Mouse (Mus musculus) spleen, postnatal 10 days (tissue): Measurements from ENCODE around the gene Arntl.
A peak's percentile ranks its signal among the peaks of the same experiment; 100 is the strongest.

Experiments used
- DNase-seq, 2 experiments: peaks; one replicate each; pipeline ENCODE4 v3.0.0; 2021 to 2022; ENCODE audit warnings: low spot score in 2 of 2

Gene Arntl

DNA sequence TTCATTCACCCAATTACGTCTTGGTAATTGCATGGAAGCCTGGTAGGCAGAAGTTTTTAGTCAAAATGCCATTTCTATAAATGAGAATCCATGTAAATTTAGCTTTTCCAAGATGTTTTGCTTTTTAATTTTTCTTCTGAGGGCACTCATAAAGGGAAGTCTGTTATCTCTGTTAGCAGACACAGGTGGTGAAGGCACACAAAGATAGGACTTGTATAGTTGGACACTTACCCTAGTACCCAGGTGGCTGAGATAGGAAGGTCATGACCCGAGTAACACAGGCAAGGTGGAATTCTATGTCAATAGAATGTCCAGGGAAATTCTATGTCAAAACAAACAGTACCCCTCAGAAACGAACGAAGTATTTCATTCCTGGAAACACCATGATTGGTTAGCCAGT is 84.9 kb downstream of the Arntl start:
- no peak for DNase-seq

DNA sequence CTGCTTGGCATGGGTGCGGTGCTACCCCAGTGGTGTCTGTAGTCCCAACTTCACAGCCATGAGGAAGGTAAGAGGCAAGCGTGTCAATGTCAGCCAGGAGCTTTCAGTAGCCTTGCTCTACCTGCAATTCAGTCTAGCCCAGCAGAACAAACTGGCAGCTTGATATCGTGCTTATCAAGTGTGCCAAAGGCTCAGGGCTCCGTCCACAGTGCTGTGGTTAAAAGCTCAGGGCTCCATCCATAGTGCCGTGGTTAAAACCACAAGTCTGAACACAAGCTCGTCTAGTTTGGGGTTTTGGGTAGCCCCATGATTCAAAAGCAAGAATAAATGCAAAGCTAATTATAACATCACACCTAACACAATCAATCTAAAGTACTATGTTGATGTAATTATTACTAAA is 87.3 kb downstream of the Arntl start:
- no peak for DNase-seq

DNA sequence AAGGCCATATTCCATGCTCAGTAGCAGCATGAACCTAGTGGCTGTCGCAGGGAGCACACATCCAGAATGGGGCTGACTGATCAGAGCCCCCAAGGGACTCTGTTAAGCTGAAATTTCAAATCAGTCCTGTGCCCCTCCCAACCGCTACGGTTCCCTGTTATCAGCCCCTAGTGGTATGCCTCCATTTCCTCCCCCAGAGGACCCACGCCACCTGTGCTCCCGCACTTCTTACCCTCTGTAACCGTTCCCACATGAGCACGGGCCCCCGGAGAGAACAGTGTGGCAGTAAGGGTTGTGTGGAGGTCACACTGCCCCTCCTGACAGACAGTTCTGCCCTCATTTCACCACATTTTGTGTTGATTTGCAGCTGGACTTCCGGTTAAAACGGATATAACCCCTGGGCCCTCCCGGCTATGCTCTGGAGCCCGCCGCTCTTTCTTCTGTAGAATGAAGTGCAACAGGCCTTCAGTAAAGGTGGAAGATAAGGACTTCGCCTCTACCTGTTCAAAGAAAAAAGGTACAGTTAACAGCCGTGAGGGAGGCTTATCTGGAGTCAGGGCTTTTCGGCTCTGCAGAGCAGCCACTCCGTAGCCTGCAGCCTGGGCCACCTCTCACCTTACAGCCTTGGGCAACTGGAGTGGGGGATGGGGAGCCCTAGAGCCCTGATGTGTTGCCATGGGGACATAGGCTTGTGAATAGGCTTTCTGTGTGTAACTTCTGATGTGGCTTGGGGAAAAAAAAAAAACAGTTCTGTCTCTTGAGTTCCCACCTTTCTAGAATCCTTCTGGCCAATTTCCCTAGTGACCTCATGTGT is 88.0 kb downstream of the Arntl start:
- peak; percentile 20 to 49 for DNase-seq

DNA sequence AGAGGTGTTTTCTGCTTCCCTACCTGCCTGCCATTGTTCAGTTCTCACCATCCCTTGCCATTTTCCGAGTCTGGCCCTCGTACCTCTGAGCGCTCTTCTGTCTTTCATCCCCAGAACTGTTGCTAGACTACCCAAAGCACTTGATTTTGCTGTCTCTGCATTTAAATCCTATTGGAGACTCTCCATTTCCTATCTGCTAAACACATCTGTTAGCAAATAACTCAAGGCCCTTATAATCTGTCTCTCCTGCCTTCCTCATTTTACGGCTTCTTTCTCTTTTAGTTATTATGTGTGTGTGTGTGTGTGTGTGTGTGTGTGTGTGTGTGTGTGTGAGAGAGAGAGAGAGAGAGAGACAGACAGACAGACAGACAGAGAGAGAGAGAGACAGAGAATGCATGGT is 90.5 kb downstream of the Arntl start:
- no peak for DNase-seq

DNA sequence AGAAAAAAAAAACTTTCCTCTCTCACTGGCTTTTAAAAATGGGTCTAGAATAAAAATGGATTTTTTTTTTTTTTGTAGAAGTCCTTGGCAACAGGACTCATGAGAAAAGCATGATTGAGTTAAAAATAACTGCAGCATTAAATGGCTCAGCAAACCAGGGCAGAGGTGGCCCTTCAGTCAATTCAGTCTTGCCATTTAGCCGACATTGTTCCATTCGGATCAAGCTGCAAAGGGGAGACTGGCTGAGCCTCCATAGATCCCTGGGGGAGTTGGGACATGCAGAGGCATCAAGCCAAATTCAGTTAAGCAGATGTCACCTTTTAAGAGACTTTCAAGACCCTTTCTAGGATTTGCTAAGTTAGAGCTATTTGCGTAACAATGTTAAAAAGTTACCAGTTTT is 102.9 kb downstream of the Arntl start:
- DNase-seq = no peak

DNA sequence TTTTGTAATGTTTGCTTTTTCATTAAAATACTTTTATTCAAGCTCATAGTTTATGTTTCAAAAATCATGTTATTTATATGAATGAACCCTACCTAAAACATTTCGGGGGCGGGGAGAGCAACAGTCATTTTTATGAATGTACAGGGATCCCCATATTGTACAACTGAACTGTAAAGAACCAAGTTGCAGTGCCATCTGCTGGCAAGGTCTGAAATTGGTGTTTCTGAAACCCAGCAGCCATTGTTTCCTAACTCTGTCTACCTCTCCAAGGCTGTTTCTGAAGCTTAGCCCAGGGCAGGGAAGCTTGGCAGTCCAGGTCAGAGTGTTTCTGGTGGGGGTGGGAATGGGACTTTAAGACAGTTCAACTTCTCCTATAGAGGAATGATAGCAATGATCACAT is 104.5 kb downstream of the Arntl start:
- DNase-seq = peak; percentile 47 to 75

- DNase-seq = no peak
Measured at GRCm38 (mm10) chr7:113320128-113320527, 112.9 kb downstream of the Arntl start.

DNA sequence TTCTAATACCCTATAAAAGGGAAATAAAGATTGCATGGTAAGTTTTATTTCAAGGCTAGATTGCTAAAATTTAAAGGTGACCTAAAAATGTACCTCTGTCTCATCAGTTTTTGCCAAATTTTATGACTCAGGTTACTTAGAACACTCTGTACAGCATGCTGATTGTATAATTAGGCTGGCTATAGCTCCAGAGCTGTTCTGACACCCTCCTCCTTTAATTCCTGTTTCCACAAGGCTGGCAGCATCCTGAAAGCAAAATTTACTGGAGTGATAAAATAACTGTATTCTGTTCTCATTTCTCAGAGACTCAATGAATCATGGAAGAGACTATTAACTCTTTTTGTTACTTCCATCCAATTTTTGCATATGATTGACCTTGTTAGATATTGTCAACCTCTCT is 126.8 kb downstream of the Arntl start:
- DNase-seq = no peak

DNA sequence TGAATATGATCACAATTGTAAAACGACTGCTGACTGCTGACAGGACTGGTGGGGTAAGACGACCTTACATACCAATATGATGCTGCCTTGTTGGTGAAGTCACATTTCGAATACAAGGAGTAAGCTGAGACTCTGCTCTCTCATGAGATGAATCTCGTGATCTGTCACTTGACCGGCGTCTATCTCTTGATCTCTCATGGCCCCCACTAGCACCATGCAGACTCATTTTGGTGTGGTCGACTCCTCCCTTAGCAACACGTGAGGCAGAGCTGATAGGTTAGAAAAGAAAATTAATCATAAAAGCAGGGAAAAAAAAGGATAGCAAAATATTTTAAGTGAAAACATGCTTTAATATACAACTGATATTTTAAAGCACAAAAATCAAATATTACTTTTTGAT is 128.0 kb downstream of the Arntl start:
- no peak for DNase-seq

GRCm38 (mm10) chr7:113347271-113347670 is 140.0 kb downstream of the Arntl start:
- no peak for DNase-seq

- no peak for DNase-seq
Measured at GRCm38 (mm10) chr7:113347694-113348093, 140.4 kb downstream of the Arntl start.

DNA sequence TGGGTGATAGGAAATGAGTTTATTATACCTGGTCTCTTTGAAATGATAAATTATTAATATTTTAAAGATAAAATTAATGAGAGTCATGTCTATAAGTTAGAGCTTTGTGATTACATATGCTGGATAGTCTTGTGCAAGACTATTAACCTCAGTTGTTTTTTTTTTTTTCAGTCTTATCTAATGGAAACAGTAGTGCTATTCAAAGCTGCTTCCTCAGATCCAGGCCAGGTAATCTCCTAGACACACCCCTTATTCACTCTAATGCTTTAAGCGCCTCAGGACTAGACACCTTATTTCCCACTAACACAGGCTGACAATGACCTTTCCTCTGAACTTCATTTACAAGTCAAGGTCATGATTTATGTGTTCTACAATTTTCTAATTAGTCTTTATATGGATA is 141.8 kb downstream of the Arntl start:
- no peak for DNase-seq
